Mouse (Mus musculus) megakaryocyte, embryonic 14.5 days (primary cell): ENCODE results near the gene Psmg4.

ENCODE experiments used
- FLI1 ChIP-seq: IDR thresholded peaks from 2 replicates; pipeline ENCODE4 v1.6.1; 2012; ENCODE audit warnings: low read length, inconsistent platforms, mixed read lengths
- GATA1 ChIP-seq: IDR thresholded peaks from 3 replicates; pipeline ENCODE4 v1.6.1; 2012; ENCODE audit warnings: mixed read lengths, low read length, inconsistent platforms, borderline replicate concordance

GRCm38 (mm10) chr13:34149463-34150176, 13.1 kb upstream of the Psmg4 start:
- TF ChIP-seq GATA1 = no peak
- TF ChIP-seq FLI1 = no peak
